Mouse (Mus musculus) lung, postnatal 14 days (tissue): Measurements from ENCODE around the gene Coa3.

Source experiments
- DNase-seq: peaks from one replicate; pipeline ENCODE4 v3.0.0; 2021

Gene Coa3

DNA sequence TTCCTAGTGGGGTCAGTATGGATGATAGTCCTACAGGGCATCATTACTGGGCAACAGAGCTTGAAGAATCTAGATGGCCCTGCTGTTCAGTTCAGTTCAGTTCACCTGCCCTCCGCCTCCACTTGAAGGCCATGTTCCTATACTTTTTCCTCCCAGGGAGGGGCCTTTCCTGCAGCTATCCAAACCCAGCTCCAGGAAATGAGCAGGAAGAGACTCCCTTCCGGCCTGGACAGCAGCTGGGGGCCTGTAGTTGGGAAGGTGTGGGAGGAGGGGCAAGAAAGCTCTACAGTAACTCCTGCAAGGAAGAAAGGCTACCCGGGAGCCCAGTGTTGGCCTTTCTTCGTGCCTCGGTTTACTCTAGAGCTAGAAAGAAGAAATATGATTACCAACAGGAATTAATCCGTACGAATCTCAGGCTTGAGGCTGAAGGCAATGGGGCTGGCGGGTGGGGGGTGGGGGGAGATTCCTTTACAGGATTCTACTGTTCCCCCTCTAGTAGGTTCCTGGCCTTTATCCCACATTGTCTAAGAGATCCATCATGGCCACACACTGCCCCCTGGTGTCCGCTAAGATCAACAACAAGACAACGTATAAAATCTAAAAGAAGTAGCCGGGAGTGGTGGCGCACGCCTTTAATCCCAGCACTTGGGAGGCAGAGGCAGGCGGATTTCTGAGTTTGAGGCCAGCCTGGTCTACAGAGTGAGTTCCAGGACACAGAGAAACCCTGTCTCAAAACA lies 30.5 kb downstream of the Coa3 start:
- DNase-seq, result peak; percentile 74

DNA sequence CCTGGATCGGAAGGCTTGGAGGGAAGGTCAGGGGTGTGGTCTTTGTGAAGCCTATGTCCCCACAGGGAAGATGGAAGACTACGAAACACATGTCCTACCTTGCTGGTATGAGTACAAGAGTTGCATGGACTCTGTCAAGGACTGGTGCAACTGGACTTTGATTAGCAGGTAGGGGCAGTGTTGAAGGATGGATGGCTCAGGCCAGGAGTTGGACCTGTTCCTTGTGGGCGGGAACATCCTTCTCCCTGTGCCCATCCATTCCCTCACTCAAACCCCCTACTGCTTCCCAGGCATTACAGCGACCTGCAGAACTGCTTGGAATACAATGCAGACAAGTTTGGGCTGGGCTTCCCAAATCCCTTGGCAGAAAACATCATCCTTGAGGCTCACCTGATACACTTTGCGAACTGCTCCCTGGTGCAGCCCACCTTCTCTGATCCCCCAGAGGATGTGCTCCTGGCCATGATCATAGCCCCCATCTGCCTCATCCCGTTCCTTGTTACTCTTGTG lies 31.3 kb downstream of the Coa3 start:
- no peak for DNase-seq

DNA sequence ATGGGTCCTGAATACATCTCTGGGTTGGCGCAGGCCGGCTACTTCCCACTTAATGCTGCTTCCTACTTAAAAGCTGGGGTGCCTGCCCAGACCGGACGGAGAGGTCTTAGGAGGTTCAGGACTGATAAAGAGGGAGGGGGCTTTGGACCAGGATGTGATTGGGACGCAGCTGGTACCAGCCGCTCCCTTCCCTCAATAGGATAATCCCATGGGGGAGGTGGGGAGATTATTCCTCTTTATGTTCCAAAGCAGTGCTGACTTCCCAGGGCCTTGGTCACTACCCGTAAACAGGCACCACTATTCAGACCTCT lies 32.3 kb downstream of the Coa3 start:
- no peak for DNase-seq

DNA sequence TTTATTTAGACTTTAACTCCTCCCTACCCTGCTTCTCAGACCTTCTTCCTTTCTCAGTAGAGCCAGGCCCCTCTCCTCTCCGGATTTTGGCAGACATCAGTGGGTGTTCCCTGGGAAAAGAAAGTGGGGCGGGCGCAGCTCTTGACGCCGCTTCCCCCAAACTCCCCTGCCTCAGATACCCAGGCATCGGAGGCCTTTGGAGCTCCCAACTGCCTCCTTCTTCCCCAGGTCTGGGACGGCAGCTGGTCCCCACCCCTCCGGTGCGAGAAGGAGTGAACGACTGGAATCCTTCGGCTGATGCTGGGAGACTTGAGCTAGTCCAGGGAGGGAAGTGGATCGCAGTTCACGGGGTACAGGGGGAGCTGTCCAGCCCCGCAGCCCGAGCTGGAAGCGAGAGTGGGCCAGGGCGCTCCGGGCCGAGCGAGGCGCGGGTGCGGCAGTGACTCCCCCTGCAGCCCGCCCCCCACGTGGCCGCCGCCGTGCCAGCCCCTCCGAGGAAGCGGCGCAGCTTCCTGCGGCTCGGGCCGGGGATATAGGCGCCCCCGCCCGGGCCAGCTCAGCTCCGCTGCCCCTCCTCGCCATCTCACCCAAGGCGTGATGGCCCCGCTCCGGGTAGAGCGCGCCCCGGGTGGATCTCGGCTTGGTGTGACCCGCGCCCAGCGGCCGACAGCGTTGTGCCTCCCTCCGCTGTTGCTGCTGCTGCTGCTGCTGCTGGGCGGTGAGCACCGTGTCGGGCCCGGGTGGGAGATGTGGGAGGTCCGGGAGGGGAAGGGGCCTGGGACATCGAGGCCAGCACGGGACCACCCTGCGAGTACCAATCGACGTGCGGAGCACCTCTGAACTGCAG lies 32.8 kb downstream of the Coa3 start, which contains the start of gene Ramp2:
Ramp2 (plus strand) TSS at position 174 of the 847 bp plus-strand sequence.
- DNase-seq, result peak; percentile 79

DNA sequence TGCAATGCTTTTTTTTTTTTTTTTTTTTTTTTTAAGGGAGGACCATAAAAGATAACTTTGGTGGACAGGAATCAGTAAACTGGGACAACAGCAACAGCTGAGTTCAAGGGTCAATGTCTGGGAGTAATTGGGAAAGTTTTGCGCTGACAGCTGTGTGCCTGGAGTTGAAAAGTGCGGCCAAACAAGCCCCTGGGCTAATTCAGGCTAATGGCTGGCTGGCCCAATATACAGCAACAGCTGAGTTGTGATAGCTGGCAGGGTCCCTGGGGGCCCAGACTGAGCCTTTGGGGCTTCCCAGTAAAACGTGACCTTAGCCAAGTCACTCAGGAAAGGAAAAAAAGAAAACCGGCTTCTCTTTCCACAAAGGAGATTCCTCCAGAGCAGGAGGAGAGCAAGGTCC lies 33.8 kb downstream of the Coa3 start:
- peak; percentile 27 for DNase-seq

DNA sequence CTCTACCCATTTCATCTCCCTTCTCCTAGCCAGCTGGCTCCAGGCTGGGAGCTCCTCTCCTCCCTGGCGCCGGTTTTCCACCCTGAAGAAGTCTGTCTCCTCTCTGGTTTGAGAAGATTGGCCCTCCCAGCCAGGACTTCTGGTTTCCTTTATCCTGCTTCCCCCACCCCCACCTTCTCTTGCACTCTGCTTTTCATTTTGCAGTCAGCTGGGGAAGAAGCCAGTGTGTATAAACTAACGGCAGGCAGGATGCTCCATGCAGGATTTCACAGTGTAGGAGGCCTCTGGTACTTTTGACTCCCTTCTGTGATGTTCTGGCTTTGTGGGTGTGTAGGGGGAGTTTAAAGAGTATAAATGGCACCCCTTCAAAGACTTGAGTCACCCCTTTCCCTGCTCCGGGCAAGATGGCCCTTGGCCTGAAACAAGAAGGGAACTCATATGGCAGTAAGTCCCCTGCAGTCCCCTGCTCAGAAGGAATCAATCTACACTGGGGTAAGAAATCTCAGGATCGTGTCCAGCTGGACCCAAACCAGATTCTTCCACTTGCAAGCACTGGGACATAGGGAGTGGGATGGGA lies 40.8 kb downstream of the Coa3 start:
- DNase-seq, result peak; percentile 48

DNA sequence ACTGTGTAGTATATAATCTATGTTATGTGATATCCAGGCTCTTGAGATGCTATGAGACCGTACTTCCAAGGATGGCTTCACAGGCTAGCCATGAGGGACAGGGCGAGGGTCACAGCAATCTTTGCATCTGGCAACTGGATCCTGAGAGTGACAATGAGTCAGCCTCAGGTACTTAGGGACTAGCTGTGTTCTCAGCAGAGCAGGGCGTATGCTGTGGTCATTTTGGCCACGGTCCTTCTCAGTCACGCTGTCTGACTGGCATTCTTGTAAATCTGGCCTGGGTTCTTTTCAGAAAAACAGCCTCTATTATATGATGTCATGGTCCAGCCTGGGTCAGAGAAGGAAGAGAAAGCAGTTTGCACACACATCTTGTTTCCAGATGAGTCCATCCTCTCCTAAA lies 42.1 kb downstream of the Coa3 start:
- DNase-seq, result no peak

DNA sequence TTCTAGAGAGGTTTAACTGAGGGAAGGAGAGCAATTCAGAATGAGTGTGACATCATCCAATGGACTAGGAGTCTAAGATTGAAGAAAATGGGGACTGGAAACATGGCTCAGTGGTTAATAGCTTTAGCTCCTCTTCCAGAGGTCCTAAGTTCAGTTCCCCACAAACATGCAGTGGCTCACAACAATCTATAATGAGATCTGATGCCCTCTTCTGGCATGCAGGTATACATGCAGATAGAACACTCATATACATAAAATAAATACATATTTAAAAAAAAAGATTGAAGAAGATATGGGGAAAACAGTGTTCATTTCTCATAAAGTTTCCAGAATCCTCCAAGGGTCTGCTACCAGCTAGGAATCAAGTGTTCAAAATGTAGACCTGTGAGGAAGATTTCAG lies 43.5 kb downstream of the Coa3 start:
- no peak for DNase-seq

DNA sequence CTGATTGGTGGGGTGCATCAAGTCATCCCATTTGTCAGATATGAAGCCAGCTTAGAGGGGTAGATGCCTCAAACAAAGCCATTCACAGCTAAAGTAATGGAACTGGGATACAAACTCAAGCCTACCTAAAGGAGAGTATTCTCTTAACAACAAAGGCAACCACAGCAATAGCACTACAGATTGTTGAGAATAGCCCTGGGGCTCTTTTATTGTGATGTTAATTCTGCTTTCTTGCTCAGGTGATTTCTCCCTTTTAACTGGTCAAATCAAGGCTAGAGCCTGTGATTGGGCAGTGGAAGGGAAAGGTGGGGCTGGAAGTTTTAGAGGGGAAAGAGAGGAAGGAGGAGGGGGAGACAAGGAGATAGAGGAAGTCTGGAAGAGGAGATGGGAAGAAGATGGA lies 44.8 kb downstream of the Coa3 start:
- DNase-seq, result no peak

DNA sequence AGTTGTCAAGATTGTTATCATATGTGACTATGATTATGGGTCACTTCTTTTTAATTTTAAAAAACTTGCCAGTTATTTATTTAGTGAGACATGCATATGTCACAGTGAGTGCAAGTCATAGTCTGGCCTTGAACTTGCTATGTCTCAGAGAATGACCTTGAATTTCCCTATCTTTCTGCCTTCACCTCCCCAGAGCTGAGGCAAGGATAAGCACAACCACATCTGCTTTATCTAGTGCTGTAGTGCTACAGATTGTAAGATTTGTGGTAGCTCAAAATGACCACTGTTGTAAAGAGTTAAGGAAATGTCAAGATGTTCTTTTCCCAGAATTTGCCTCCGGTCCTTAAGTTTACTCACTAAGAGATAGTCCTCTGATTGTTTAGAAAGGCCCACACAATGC lies 45.7 kb downstream of the Coa3 start:
- DNase-seq, result no peak

DNA sequence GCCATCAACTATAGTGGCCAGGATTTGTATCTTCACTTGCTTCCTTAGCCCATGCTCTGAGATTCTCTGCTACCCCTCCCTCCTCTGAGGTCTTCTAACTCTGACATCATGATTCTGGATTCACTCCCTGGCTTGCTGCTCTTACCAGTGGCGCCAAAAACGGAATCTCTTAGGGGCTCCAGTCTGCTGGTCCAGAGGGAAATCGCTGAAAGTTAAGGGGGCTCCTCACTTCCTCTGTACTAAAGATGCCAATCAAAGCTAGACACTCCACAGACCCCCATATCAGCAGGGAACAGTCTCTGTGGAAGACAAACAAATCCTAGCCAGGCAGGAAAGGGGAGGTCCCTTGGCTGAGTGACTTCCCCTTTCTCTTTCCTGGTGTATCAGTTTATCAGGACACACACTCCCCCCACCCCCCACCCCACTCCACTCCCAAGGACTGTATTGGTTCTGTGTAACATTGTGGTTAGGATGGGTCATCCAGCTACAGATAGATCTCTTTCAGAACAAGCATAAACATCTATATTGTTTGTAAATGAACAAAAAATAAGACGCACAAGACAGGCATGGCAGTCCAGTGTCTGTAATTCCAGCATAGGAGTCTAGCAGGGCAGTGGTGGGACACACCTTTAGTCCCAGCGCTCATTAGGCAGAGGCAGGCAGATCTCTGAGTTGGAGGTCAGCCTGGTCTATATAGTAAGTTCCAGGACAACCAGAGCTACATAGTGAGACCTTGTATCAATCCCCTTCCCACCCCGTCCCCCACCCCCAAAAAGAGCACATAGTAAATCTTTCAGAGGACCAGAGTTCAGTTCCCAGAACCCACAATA lies 46.7 kb downstream of the Coa3 start:
- peak; percentile 64 for DNase-seq

DNA sequence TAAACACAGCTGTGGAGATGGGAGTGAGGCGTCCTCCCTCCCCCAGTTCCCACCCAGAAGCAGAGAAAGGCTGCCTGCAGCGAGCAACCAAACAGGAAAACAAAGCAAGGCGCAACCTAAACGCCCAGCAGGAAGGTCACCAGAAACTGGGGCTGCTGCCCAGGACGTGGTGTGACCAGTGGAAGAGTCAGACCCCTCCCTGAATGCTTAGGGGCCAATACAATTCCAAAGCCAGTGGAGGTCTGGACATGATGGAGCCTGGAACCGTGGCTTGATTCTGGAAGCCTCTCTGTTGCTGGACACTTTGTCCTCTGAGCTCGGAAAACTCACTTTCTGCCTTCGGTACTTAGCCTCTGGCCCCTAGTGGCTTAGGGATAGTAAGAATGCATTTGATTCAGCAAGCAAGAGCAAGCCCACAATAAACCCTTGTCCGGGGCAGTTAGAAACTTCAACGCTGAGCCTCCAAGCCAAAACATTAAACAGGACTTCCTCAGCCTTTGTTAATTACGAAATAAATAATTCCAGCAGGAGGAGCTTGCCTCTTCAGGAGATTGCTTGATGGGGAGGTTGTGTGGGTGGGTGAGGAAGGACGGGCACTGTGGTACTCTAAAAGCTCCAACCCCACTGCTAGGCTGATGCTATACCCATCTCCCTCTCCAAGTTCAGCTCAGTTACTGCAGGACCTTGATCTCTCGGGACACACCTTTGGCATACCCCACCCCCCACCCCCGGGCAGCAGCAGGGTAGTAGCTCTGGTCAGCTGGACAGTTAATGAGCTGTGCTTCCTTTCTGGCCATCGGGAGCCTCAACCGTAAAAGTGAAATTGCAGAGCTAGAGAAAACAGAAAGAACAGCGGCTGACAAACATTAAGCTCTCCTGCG lies 47.7 kb downstream of the Coa3 start:
- peak; percentile 80 for DNase-seq

DNA sequence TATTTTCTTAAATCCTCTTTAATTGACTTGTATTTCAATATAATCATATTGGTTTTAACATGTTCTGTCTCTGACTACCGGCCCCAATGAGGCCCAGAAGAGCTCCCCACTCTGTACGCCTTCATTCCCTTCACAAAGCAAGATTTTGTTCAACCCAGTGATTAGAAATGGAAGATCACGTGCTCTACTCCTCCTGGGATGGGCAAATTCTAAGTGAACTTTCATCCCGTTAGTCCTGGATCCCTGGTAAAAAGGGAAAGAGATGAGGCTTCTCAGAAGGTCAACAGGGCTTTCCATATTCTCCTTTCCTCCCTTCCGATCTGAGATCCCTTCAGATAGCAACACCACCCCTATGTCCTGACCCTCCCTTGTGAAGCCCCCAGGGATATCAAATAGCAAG lies 48.4 kb downstream of the Coa3 start:
- no peak for DNase-seq

DNA sequence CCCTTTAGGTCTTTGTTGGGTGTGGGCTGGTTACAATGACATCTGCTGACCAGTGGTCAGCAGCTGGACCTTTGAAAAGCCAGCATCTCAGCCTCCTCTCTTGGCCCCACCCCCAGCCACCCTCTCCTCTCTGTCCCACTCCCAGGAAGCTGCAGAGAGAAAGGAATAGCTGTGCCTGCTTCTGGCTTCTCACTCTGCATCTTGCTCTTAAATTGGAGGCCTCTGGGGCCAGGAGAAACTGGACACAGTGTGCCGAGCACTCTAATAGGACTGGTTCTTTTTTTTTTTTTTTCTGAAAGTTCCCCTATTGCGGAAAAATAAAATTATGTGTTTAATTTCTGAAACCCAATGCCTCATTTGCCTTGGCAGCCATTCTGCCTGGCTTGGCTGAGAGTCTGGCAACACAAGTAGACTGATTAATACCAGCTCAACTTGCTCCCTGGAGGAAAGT lies 48.8 kb downstream of the Coa3 start:
- DNase-seq, result peak; percentile 64

DNA sequence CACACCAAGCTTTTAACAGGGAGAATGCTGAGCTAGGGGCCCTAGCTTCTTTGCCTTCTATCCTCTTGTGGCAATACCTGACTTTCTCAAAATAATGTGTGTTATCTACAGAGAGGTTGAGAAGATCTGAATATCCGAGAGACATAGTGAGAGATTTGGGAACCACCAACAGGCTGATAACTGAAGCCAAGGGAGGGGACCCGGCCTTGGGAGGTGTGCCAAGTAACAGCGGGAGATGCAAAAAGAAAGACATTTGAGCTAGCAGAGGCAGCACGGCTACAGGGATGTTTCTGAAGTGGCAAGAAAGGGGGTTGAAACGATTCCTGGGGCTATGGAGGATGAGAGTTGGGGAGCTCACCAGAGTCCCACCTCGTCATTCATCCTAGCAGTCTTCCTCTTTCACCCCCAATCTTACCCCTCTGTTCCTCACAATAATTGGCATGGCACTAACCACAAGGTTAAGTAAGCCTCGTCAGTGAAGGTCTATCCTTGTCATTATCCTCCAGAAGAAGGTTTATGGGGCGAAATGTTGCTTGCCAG lies 49.5 kb downstream of the Coa3 start:
- peak; percentile 63 for DNase-seq
